Mouse (Mus musculus): ENCODE measurements at regions not wholly inside any gene's neighbourhood (a gene's known extent, or its start where the extent isn't known, plus 50 kb on each side); places are given as distances from the start of the nearest gene placed in this dataset.

DNA sequence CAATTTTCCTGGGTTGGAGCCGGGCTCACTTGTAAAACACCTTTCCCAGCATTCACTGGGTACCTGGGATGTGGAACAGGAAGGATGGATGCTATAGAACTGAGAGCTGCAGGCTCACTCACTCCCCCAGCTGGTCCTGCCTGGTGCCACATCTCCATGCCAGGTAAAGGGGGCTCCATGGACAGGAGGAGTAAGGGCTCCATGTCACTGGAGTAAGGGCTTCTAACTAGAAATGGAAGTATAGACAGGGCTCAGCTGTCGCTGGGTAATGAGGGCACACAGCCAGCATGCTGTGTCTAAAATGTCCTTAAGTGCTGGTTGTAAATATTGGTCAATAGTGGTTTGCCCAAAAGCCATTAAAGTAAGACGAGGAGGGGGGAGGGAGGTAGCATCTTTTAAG is 99.4 kb upstream of the Gpr12 start:
- Histone ChIP-seq H3K27ac (ENCODE audit: insufficient read depth, low read depth, low read length) (no peak overlapping the region), H3K36me3 (ENCODE audit: control insufficient read depth, insufficient read depth, low read length) (no peaks in the 10 kb centered on the region), H3K4me1 (ENCODE audit: control insufficient read depth, insufficient read depth, low read length) (peaks cover 7% of the 10 kb centered on the region; the same call in 1 of the 2 replicates), H3K27me3 (replicated peaks; ENCODE audit: control insufficient read depth, insufficient read depth, low read length) (no peaks in the 10 kb centered on the region), H3K4me3 (ENCODE audit: insufficient read depth, low read depth, low read length) (no peak overlapping the region)
- TF ChIP-seq CTCF (conservative IDR thresholded peaks at IDR 0.05; ENCODE audit: insufficient read depth, insufficient read length, low read depth, low read length) (no peak), POLR2A (IDR thresholded peaks at IDR 0.05; ENCODE audit: low read depth, low read length) (no peak)
- no peak for DNase-seq
- 59% methylated on average over 3 of the region's 3 CpGs for WGBS

DNA sequence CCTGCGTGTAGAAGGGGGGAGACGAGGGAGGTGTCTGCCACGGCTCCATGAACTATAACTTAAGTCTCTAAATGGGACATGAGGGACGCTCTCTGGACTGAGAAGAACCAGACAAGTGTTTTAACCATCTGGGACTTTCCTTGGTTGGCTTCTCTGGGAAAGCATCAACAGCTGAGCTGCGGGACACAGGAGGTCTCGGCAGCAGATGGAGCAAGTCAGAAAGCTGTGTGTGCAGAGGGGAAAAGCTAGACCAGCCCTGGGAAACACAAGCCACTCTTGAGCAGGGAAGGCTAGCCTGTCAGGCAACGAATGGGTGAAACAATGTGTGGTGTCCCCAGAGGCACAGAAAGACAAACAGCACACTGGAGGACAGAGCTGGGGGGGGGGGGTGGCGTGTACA is 98.5 kb upstream of the Gpr12 start:
- Histone ChIP-seq H3K4me3 (ENCODE audit: insufficient read depth, low read depth, low read length) (no peak overlapping the region), H3K27me3 (replicated peaks; ENCODE audit: control insufficient read depth, insufficient read depth, low read length) (no peaks in the 10 kb centered on the region), H3K27ac (ENCODE audit: insufficient read depth, low read depth, low read length) (no peak overlapping the region), H3K4me1 (ENCODE audit: control insufficient read depth, insufficient read depth, low read length) (peaks cover 7% of the 10 kb centered on the region; the same call in 1 of the 2 replicates), H3K36me3 (ENCODE audit: control insufficient read depth, insufficient read depth, low read length) (no peaks in the 10 kb centered on the region)
- WGBS = 65% methylated on average over 8 of the region's 8 CpGs
- DNase-seq = no peak
- TF ChIP-seq CTCF (conservative IDR thresholded peaks at IDR 0.05; ENCODE audit: insufficient read depth, insufficient read length, low read depth, low read length) (no peak), POLR2A (IDR thresholded peaks at IDR 0.05; ENCODE audit: low read depth, low read length) (no peak)

DNA sequence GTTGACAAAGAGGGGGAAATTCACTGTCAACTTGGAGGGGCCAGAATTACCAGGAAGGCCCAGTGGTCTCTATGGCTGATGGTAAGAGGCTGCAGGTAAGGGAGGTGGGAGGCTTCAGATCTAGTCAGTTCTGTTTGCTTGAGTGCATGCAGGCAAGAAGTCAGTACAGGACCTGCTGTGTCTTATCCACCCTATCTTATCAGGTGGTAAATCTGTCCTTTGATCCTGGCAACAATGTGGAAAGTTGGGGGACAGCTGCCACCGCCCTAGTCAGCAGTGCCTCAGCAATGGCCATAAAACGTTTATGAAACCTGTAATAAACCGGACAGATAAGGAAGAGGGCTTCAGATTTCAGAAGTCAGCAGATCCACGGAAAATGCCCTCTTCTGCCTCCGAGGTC is 97.9 kb upstream of the Gpr12 start:
- Histone ChIP-seq H3K36me3 (ENCODE audit: control insufficient read depth, insufficient read depth, low read length) (no peaks in the 10 kb centered on the region), H3K27me3 (replicated peaks; ENCODE audit: control insufficient read depth, insufficient read depth, low read length) (no peaks in the 10 kb centered on the region), H3K4me1 (ENCODE audit: control insufficient read depth, insufficient read depth, low read length) (peaks cover 4% of the 10 kb centered on the region; the same call in 1 of the 2 replicates), H3K27ac (ENCODE audit: insufficient read depth, low read depth, low read length) (no peak overlapping the region), H3K4me3 (ENCODE audit: insufficient read depth, low read depth, low read length) (no peak overlapping the region)
- no peak for DNase-seq
- TF ChIP-seq POLR2A (IDR thresholded peaks at IDR 0.05; ENCODE audit: low read depth, low read length) = no peak
- TF ChIP-seq CTCF (conservative IDR thresholded peaks at IDR 0.05; ENCODE audit: insufficient read depth, insufficient read length, low read depth, low read length) = no peak
- 51% methylated on average over 5 of the region's 5 CpGs for WGBS

DNA sequence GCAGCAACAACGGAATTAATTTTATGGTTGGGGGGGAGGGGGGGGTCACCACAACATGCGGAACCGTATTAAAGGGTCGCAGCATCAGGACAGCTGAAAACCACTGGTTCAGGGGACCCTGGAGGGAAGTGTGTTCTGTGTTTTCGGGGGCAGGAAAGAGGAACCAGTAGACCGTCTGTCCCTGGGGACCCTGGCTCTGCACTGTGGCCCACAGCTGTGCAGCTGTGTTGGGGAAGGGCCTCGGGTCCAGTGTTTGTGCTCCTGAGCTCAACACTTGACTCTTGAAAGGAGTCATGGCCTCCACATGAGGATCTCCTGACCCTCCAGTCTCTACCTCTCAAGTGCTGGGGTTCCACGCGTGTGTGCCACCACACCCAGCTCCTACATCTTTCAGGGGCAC is 96.5 kb upstream of the Gpr12 start:
- no peaks in the 10 kb centered on the region for H3K36me3 ChIP-seq (ENCODE audit: control insufficient read depth, insufficient read depth, low read length)
- DNase-seq = no peak
- TF ChIP-seq CTCF (conservative IDR thresholded peaks at IDR 0.05; ENCODE audit: insufficient read depth, insufficient read length, low read depth, low read length) (no peak), POLR2A (IDR thresholded peaks at IDR 0.05; ENCODE audit: low read depth, low read length) (no peak)
- no peaks in the 10 kb centered on the region for H3K4me1 ChIP-seq (ENCODE audit: control insufficient read depth, insufficient read depth, low read length)
- no peaks in the 10 kb centered on the region for H3K27me3 ChIP-seq (replicated peaks; ENCODE audit: control insufficient read depth, insufficient read depth, low read length)
- no peak overlapping the region for H3K4me3 ChIP-seq (ENCODE audit: insufficient read depth, low read depth, low read length)
- WGBS = 77% methylated on average over 9 of the region's 9 CpGs
- H3K27ac ChIP-seq (ENCODE audit: insufficient read depth, low read depth, low read length) = no peak overlapping the region

DNA sequence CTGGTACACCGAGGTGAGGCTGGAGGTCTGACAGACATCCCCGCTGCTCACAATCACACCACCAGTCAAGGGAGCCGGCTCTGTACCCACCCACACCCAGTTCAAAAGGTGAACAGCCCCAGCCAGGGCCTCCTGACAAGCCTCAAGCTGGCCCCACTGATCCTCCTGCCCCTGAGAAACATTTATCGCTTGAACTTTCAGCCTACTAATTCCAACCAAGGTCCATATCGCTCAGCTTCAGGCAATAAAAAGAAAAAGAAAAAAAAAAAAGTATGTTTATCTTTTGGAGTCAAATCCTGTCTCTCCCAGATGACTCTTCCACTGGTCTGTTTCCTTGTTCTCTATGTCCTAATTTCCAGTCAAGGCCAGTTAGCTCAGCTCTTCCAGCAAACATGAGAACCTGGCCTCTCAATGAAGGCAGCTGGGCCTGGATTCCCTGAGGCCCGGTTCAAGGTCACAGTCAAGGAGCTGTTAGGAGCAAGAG is 94.2 kb upstream of the Gpr12 start:
- Histone ChIP-seq H3K4me1 (ENCODE audit: control insufficient read depth, insufficient read depth, low read length) (peaks cover 6% of the 10 kb centered on the region; the same call in 1 of the 2 replicates), H3K27me3 (replicated peaks; ENCODE audit: control insufficient read depth, insufficient read depth, low read length) (no peaks in the 10 kb centered on the region), H3K36me3 (ENCODE audit: control insufficient read depth, insufficient read depth, low read length) (no peaks in the 10 kb centered on the region), H3K4me3 (ENCODE audit: insufficient read depth, low read depth, low read length) (no peak overlapping the region), H3K27ac (ENCODE audit: insufficient read depth, low read depth, low read length) (no peak overlapping the region)
- 51% methylated on average over 6 of the region's 6 CpGs for whole genome bisulfite sequencing
- peak; percentile 38 for DNase-seq
- TF ChIP-seq CTCF (conservative IDR thresholded peaks at IDR 0.05; ENCODE audit: insufficient read depth, insufficient read length, low read depth, low read length) (no peak), POLR2A (IDR thresholded peaks at IDR 0.05; ENCODE audit: low read depth, low read length) (no peak)

DNA sequence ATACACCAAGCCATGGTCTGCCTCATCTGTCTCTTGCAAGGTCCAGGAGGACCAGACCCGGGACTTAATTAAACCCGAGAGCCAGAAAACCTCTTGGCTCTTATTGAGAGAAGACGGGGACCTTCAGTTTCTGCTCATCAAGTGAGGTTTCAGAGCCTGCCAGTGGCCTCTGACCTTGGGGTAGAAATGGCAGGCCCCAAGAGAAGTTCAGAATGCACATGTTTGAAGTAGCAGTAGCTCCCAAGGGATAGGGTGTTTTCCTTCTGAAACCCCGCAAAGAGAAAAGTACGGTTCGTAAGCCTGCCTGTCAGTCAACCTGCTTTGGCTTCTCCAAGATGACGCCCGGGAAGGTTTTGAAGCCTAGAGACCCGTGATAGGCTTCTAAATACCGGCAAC is 93.7 kb upstream of the Gpr12 start:
- H3K4me1 ChIP-seq (ENCODE audit: control insufficient read depth, insufficient read depth, low read length) = peaks cover 6% of the 10 kb centered on the region; the same call in 1 of the 2 replicates
- H3K4me3 ChIP-seq (ENCODE audit: insufficient read depth, low read depth, low read length) = no peak overlapping the region
- 80% methylated on average over 10 of the region's 10 CpGs for WGBS
- H3K36me3 ChIP-seq (ENCODE audit: control insufficient read depth, insufficient read depth, low read length) = no peaks in the 10 kb centered on the region
- no peak for DNase-seq
- TF ChIP-seq POLR2A (IDR thresholded peaks at IDR 0.05; ENCODE audit: low read depth, low read length) = no peak
- TF ChIP-seq CTCF (conservative IDR thresholded peaks at IDR 0.05; ENCODE audit: insufficient read depth, insufficient read length, low read depth, low read length) = no peak
- no peaks in the 10 kb centered on the region for H3K27me3 ChIP-seq (replicated peaks; ENCODE audit: control insufficient read depth, insufficient read depth, low read length)
- H3K27ac ChIP-seq (ENCODE audit: insufficient read depth, low read depth, low read length) = no peak overlapping the region

DNA sequence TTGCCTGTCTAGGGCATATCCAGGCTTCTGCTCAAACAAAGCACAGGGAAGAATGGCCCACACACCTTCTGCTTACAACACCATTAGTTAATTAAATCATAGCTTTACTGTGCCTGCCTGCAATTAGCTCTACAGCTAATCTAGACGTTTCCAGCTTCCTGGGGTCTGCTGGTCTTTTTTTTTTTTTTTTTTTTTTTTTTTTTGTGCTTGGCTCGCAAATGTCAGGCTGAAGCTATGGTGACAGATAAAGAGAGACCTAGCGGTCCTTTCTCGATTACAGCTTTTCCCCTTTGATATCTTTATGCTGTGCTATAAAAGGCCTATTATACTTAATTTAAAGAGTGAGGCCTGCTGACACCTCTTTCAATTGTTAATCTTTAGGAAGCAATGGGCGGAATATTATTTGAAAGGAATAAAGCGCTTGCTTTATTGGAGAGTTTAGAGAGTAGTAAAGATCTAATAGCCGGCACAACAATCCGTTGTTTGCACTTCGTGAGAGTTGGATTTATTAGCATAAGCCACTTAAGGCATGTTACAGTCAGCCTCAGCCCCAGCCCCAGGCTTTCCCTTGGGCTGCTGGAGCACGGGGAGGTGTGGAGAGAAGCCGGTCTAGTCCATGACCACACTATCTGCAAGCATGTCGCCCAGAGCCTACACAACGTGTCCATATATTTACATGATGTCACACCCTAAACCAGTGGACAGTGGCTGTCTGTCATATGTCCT is 93.2 kb upstream of the Gpr12 start:
- TF ChIP-seq CTCF (conservative IDR thresholded peaks at IDR 0.05; ENCODE audit: insufficient read depth, insufficient read length, low read depth, low read length) (no peak), POLR2A (IDR thresholded peaks at IDR 0.05; ENCODE audit: low read depth, low read length) (no peak)
- H3K27ac ChIP-seq (ENCODE audit: insufficient read depth, low read depth, low read length) = no peak overlapping the region
- no peaks in the 10 kb centered on the region for H3K27me3 ChIP-seq (replicated peaks; ENCODE audit: control insufficient read depth, insufficient read depth, low read length)
- H3K36me3 ChIP-seq (ENCODE audit: control insufficient read depth, insufficient read depth, low read length) = no peaks in the 10 kb centered on the region
- no peak overlapping the region for H3K4me3 ChIP-seq (ENCODE audit: insufficient read depth, low read depth, low read length)
- DNase-seq = no peak
- WGBS = 76% methylated on average over 13 of the region's 13 CpGs
- H3K4me1 ChIP-seq (ENCODE audit: control insufficient read depth, insufficient read depth, low read length) = peaks cover 6% of the 10 kb centered on the region; the same call in 1 of the 2 replicates

Data from kidney, adult 2 months (tissue).